Mouse (Mus musculus): ENCODE results near the gene Dot1l. TPM values are rescaled to one million over a fixed set of nuclear protein-coding genes. Genes with fewer than 3 reads are reported as not detected.

Dot1l gene
- polyA plus RNA-seq (2012; ENCODE audit: low replicate concordance), result 80.4 and 136 TPM in 2 replicates

DNA sequence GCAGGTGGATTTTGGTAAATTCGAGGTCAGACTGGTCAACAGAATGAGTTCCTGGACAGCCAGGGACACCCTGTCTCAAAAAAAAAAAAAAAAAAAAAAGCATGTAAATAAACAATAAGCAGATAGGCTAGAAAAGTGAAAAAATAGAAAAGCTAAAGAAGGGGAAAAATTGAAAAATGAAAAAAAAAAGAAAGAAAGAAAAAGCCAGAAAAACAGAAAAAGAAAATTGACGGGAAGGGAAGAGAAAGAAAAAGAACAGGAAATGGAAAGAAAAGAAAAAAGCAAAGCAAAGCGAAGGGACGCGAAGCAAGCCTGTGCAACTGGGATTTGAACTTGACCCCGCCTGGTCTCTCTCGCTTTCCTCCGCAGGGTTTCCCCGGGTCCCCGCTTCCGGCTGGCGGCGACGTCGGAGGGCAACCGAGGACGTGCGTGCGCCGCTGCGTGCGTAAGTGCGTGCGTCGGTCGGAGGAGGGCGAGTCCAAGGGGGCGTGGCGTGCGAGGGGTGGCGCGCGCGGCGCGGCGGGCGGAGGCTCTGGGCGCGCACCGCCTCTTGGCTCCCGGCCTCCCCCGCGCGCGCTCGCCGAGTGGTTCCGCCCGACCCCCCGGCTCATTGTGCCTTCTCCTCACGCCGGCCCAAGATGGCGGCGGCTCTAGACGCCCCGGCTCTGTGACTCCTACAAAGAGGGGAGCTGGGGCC is at the start of gene Dot1l:
Gene Dot1l, plus strand, starts transcription at position 613 of the 697 bp plus-strand sequence.

GRCm38 (mm10) chr10:80742180-80742978 is 12.6 kb upstream of the Dot1l start, which contains the start of gene Ap3d1:
TSS of gene Ap3d1 (minus strand) at chr10:80742264.

DNA sequence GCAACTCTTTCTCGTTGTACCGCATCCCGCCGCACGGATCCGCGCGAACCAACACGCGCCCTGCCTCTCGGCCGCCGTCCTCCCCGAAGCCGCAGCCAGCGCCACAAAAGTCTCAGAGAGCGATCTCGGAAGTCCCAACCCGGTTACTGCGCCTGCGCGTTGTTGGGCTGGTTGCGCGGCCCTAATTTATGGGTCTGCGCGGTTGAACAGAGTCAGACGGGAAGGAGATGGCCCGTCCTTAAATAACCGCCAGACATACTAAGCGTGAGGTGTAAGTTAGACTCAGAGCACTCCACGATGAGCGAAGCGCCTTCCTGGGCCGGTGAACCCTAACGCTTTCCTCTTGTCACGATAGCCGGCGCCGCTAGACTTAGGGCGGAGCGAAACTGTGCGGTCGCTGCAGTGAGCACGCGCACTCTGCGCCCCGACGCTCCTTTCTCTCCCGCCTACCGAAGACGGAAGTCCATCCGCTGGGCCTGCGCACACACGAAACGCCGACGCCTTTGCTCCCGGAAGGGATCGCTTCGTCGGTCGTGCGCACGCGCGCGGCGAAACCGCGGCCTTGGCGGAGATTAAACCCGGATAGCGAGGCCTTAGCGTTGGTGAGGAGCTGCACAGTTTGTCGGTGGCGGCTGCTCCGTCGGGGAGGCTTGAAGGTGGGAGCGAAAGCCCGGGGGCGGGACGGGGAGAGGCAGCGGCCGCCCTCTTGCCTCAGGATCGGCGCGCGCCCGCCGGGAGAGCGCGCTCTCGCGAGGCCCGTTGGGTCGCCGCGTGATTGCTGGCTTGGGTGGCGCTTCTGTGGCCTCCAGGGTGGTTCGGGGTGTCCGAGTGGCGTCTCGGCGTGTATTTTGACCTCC is 43.4 kb downstream of the Dot1l start, which contains the start of the genes Sf3a2 and Plekhj1:
Gene Sf3a2, plus strand, starts transcription at position 49 of the 857 bp plus-strand sequence.
Gene Plekhj1, minus strand, starts transcription at position 477 of the 857 bp plus-strand sequence.

GRCm38 (mm10) chr10:80804916-80805315 is 49.9 kb downstream of the Dot1l start, which contains the start of gene Amh:
TSS of gene Amh (plus strand) at chr10:80805243.

GRCm38 (mm10) chr10:80813366-80813765 is 58.4 kb downstream of the Dot1l start, which contains the start of gene Jsrp1:
TSS of gene Jsrp1 (minus strand) at chr10:80813498.

DNA sequence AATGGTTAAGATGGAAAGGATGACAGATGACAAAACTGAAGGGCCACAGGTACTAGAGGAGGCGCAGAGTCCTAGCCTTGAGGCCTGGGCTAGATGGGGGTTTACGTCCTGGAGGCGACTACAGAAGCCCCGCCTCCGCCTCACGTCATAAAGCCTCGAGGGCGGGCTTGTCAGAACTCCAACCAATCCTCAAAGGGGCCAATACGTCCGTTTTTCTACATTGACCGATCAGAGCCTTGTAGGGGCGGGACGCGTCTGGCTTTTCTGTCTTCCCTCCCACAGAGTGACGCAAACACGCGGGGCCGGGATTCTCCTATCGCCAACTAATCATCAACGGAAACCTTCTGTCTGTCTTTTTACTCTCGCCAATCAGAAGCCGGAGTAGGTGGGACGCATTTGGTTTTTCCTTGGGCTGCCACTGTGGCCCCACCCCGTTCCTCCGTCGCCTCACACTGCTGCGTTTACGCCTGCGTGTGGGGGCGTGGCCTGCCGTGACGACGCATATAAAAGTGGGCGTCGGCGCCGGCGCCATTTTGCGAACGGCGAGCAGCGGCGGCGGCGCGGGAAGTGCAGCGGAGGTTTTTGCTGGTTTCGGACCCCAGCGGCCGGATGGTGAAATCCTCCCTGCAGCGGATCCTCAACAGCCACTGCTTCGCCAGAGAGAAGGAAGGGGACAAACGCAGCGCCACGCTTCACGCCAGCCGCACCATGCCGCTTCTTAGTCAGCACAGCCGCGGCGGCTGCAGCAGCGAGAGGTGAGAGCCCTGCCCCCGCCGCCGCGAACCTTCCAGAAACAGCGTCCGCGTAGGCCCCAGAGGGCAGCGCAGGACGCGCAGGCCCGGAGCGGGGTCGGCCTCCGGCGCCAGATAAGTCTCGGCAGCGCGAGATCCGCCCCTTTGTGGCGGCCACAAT is 71.4 kb downstream of the Dot1l start, which contains the start of gene Oaz1:
Gene Oaz1, plus strand, starts transcription at position 506 of the 912 bp plus-strand sequence.

DNA sequence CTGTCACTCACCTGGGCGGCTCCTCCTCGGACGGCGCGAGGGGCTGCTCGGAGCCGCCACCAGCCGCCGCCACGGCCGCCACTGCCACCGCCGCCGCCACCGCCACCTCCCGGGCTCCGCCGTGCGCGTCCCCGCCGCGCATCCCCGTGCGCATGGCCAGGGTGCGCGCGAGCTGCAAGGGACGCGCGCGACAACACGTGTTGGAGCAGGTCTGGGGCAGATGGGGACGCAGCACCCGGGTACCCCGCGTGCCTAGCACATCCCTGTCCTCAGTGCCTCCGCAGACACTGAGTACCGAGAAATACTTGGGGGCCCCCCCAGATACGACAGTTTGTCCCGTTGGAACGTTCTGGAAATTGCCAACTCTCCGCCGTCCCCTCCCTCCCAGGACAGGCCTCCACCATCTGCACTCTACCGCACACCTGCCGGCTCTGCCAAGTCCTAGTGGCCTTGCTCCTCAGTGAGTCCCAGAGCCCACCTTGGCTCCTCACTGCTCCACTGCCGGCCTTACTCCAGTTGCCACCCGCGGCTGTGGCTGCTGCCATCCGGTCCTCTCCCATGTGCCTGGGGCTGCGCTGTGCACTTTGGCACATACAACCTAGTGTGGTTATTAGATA is 89.0 kb downstream of the Dot1l start, which contains the start of gene Lingo3:
Gene Lingo3, minus strand, starts transcription at position 109 of the 617 bp plus-strand sequence.

Other genes with a start within 250 kb of the Dot1l start
- not detected in 2 replicates for gene Atp8b3, start 216.1 kb upstream of the Dot1l start, polyA plus RNA-seq (2012; ENCODE audit: low replicate concordance)
- gene Rexo1, start 193.6 kb upstream of the Dot1l start, polyA plus RNA-seq (2012; ENCODE audit: low replicate concordance), result 152 and 358 TPM in 2 replicates
- gene Klf16, start 177.9 kb upstream of the Dot1l start, polyA plus RNA-seq (2012; ENCODE audit: low replicate concordance), result 68.0 and 118 TPM in 2 replicates
- gene Abhd17a, start 164.9 kb upstream of the Dot1l start, polyA plus RNA-seq (2012; ENCODE audit: low replicate concordance), result 461 and 1,380 TPM in 2 replicates
- 98.1 and 109 TPM in 2 replicates for gene Scamp4, start 152.3 kb upstream of the Dot1l start, polyA plus RNA-seq (2012; ENCODE audit: low replicate concordance)
- gene Adat3, start 152.3 kb upstream of the Dot1l start, polyA plus RNA-seq (2012; ENCODE audit: low replicate concordance), result 14.8 and 42.0 TPM in 2 replicates
- gene Gm49322, start 149.2 kb upstream of the Dot1l start, polyA plus RNA-seq (2012; ENCODE audit: low replicate concordance), result 0.94 and 4.2 TPM in 2 replicates
- gene Csnk1g2, start 132.4 kb upstream of the Dot1l start, polyA plus RNA-seq (2012; ENCODE audit: low replicate concordance), result 480 and 641 TPM in 2 replicates
- 79.6 and 100 TPM in 2 replicates for gene Btbd2, start 98.1 kb upstream of the Dot1l start, polyA plus RNA-seq (2012; ENCODE audit: low replicate concordance)
- 710 and 986 TPM in 2 replicates for gene Mknk2, start 77.1 kb upstream of the Dot1l start, polyA plus RNA-seq (2012; ENCODE audit: low replicate concordance)
- 101 and 135 TPM in 2 replicates for gene Mob3a, start 53.2 kb upstream of the Dot1l start, polyA plus RNA-seq (2012; ENCODE audit: low replicate concordance)
- gene Izumo4, start 53.0 kb upstream of the Dot1l start, polyA plus RNA-seq (2012; ENCODE audit: low replicate concordance), result 65.5 and 73.9 TPM in 2 replicates
- 42.2 and 65.5 TPM in 2 replicates for gene Ap3d1, start 12.9 kb upstream of the Dot1l start, polyA plus RNA-seq (2012; ENCODE audit: low replicate concordance)
- gene Sf3a2, start 43.0 kb downstream of the Dot1l start, polyA plus RNA-seq (2012; ENCODE audit: low replicate concordance), result 321 and 932 TPM in 2 replicates
- 209 and 238 TPM in 2 replicates for gene Plekhj1, start 43.4 kb downstream of the Dot1l start, polyA plus RNA-seq (2012; ENCODE audit: low replicate concordance)
- 1.1 and 3.0 TPM in 2 replicates for gene Amh, start 50.0 kb downstream of the Dot1l start, polyA plus RNA-seq (2012; ENCODE audit: low replicate concordance)
- not detected in 2 replicates for gene Jsrp1, start 58.3 kb downstream of the Dot1l start, polyA plus RNA-seq (2012; ENCODE audit: low replicate concordance)
- 1,467 and 1,742 TPM in 2 replicates for gene Oaz1, start 71.5 kb downstream of the Dot1l start, polyA plus RNA-seq (2012; ENCODE audit: low replicate concordance)
- 0.04 TPM in 1 of 2 replicates, not detected in the other for gene Lingo3, start 88.8 kb downstream of the Dot1l start, polyA plus RNA-seq (2012; ENCODE audit: low replicate concordance)
- 51.6 and 117 TPM in 2 replicates for gene Lsm7, start 100.0 kb downstream of the Dot1l start, polyA plus RNA-seq (2012; ENCODE audit: low replicate concordance)
- 75.7 and 79.0 TPM in 2 replicates for gene Sppl2b, start 100.1 kb downstream of the Dot1l start, polyA plus RNA-seq (2012; ENCODE audit: low replicate concordance)
- gene Tmprss9, start 116.6 kb downstream of the Dot1l start, polyA plus RNA-seq (2012; ENCODE audit: low replicate concordance), result not detected in 2 replicates
- gene Timm13, start 145.8 kb downstream of the Dot1l start, polyA plus RNA-seq (2012; ENCODE audit: low replicate concordance), result 115 and 162 TPM in 2 replicates
- 14.5 and 18.6 TPM in 2 replicates for gene Lmnb2, start 163.0 kb downstream of the Dot1l start, polyA plus RNA-seq (2012; ENCODE audit: low replicate concordance)
- gene Gadd45b, start 174.9 kb downstream of the Dot1l start, polyA plus RNA-seq (2012; ENCODE audit: low replicate concordance), result 32.8 and 53.4 TPM in 2 replicates

Measured in hematopoietic multipotent progenitor cell, adult 10-12 weeks (in vitro differentiated cells).